Mouse (Mus musculus) liver, adult 2 months (tissue): Measurements from ENCODE around the gene Slc16a9. TPM values are rescaled to one million over a fixed set of nuclear protein-coding genes. Genes with fewer than 3 reads are reported as not detected.

Source experiments
- DNase-seq: peaks from one replicate; pipeline ENCODE4 v3.0.0-alpha.2; 2011; ENCODE audit warnings: low read depth, low spot score; ENCODE audit errors: extremely low read depth
- H3K27ac ChIP-seq: fragments of 200-500 bp; replicated peaks from 2 replicates; pipeline ENCODE4 v1.5.1; 2012; ENCODE audit warnings: low read depth, mild to moderate bottlenecking, control low read depth, inconsistent platforms, low read length; ENCODE audit not compliant: insufficient read depth
- H3K27me3 ChIP-seq: fragments of 200-500 bp; 2 replicates; pipeline ENCODE4 v1.6.1; 2012; ENCODE audit warnings: mild to moderate bottlenecking, moderate library complexity, low read length, inconsistent platforms; ENCODE audit not compliant: control insufficient read depth, insufficient read depth
- H3K36me3 ChIP-seq: fragments of 200-500 bp; 2 replicates; pipeline ENCODE4 v1.6.1; 2012; ENCODE audit warnings: low read length, inconsistent platforms; ENCODE audit not compliant: control insufficient read depth, insufficient read depth
- H3K4me1 ChIP-seq: fragments of 200-500 bp; 2 replicates; pipeline ENCODE4 v1.6.1; 2011; ENCODE audit warnings: low read length; ENCODE audit not compliant: control insufficient read depth, insufficient read depth
- H3K4me3 ChIP-seq: fragments of 200-500 bp; 2 replicates; pipeline ENCODE4 v1.5.1; 2011; ENCODE audit warnings: low read depth, mild to moderate bottlenecking, control low read depth, low read length, moderate library complexity; ENCODE audit not compliant: insufficient read depth
- H3K79me2 ChIP-seq: fragments of 200-500 bp; 2 replicates; pipeline ENCODE4 v1.6.1; 2012; ENCODE audit warnings: inconsistent platforms, mild to moderate bottlenecking, low read length, moderate library complexity; ENCODE audit not compliant: control insufficient read depth, insufficient read depth
- H3K9ac ChIP-seq: fragments of 200-500 bp; 2 replicates; pipeline ENCODE4 v1.6.1; 2012; ENCODE audit warnings: low read depth, mild to moderate bottlenecking, control low read depth, inconsistent platforms, low read length
- CTCF ChIP-seq: fragments of 200-500 bp; IDR thresholded peaks from 2 replicates; pipeline ENCODE4 v1.5.1; 2011; ENCODE audit warnings: low read depth, low read length, control low read depth
- POLR2A ChIP-seq: fragments of 200-500 bp; IDR thresholded peaks from 2 replicates; pipeline ENCODE4 v1.6.1; 2011; ENCODE audit warnings: low read length, control low read depth; ENCODE audit not compliant: insufficient read depth; ENCODE audit errors: extremely low read depth
- WGBS: fragments of 180-500 bp; shearing (Covaris S2); methylation state at CpG from one replicate; pipeline ENCODE4 v1.1.7; 2018; 5-methylcytosine and 5-hydroxymethylcytosine counted together
- polyA plus RNA-seq: library from polyadenylated mRNA; depleted of rRNA; stranded (reverse); fragments of >200 nt; gene quantifications from 2 replicates; pipeline ENCODE4 v1.2.3, GENCODE M21; 2012
- total RNA-seq: library from RNA; depleted of rRNA; stranded (reverse); fragments of >200 nt; gene quantifications from 2 replicates; pipeline ENCODE4 v1.2.3, GENCODE M21; 2014

The Slc16a9 gene
- total and polyA plus RNA-seq, 2 experiments: 1.7 to 2.4 TPM

GRCm38 (mm10) chr10:70299118-70299517 lies 54.2 kb downstream of the Slc16a9 start:
- H3K9ac ChIP-seq: no peak overlapping the region
- DNase-seq: no peak
- peaks cover 2% of the 10 kb centered on the region; the same call in 1 of the 2 replicates for H3K4me1 ChIP-seq
- TF ChIP-seq POLR2A (no peak), CTCF (no peak)
- H3K27me3 ChIP-seq: no peaks in the 10 kb centered on the region
- no peaks in the 10 kb centered on the region for H3K79me2 ChIP-seq
- H3K27ac ChIP-seq: no peak overlapping the region
- no peak overlapping the region for H3K4me3 ChIP-seq
- H3K36me3 ChIP-seq: no peaks in the 10 kb centered on the region
- WGBS: 70% methylated on average over 2 of the region's 2 CpGs

GRCm38 (mm10) chr10:70299653-70300052 lies 54.8 kb downstream of the Slc16a9 start:
- Histone ChIP-seq H3K9ac (no peak overlapping the region), H3K4me3 (no peak overlapping the region)
- 32% methylated on average over 5 of the region's 5 CpGs for WGBS

GRCm38 (mm10) chr10:70301190-70301589 lies 56.3 kb downstream of the Slc16a9 start:
- 48% methylated on average over 2 of the region's 2 CpGs for WGBS
- Histone ChIP-seq H3K4me3 (no peak overlapping the region), H3K9ac (no peak overlapping the region), H3K4me1 (peaks cover 2% of the 10 kb centered on the region; the same call in 1 of the 2 replicates), H3K36me3 (no peaks in the 10 kb centered on the region), H3K27me3 (no peaks in the 10 kb centered on the region), H3K79me2 (no peaks in the 10 kb centered on the region), H3K27ac (no peak overlapping the region)
- no peak for DNase-seq
- no peak for TF ChIP-seq POLR2A

More at GRCm38 (mm10) chr10:70299653-70300052, 54.8 kb downstream of the Slc16a9 start:
- Histone ChIP-seq H3K27me3 (no peaks in the 10 kb centered on the region), H3K36me3 (no peaks in the 10 kb centered on the region), H3K79me2 (no peaks in the 10 kb centered on the region), H3K4me1 (peaks cover 2% of the 10 kb centered on the region; the same call in 1 of the 2 replicates), H3K27ac (no peak overlapping the region)
- no peak for DNase-seq
- no peak for TF ChIP-seq POLR2A
- TF ChIP-seq CTCF: no peak

GRCm38 (mm10) chr10:70303203-70303602 lies 58.3 kb downstream of the Slc16a9 start:
- Histone ChIP-seq H3K4me3 (no peak overlapping the region), H3K27ac (no peak overlapping the region), H3K27me3 (no peaks in the 10 kb centered on the region), H3K36me3 (no peaks in the 10 kb centered on the region), H3K79me2 (no peaks in the 10 kb centered on the region), H3K4me1 (no peaks in the 10 kb centered on the region), H3K9ac (no peak overlapping the region)
- WGBS: 75% methylated on average over 6 of the region's 6 CpGs
- DNase-seq: no peak
- TF ChIP-seq CTCF: no peak
- no peak for TF ChIP-seq POLR2A

- no peaks in the 10 kb centered on the region for H3K36me3 ChIP-seq
- H3K4me1 ChIP-seq: no peaks in the 10 kb centered on the region
- H3K79me2 ChIP-seq: no peaks in the 10 kb centered on the region
- no peak overlapping the region for H3K9ac ChIP-seq
- WGBS: 82% methylated on average over 5 of the region's 5 CpGs
- no peak for DNase-seq
- no peaks in the 10 kb centered on the region for H3K27me3 ChIP-seq
- no peak overlapping the region for H3K4me3 ChIP-seq
- no peak overlapping the region for H3K27ac ChIP-seq
- TF ChIP-seq POLR2A: no peak
These were observed 60.8 kb downstream of the Slc16a9 start for GRCm38 (mm10) chr10:70305683-70306082.

- Histone ChIP-seq H3K4me1 (no peaks in the 10 kb centered on the region), H3K79me2 (no peaks in the 10 kb centered on the region), H3K4me3 (no peak overlapping the region), H3K27me3 (no peaks in the 10 kb centered on the region; the same call in 1 of the 2 replicates), H3K27ac (no peak overlapping the region), H3K9ac (no peak overlapping the region), H3K36me3 (no peaks in the 10 kb centered on the region)
- WGBS: 75% methylated on average over 8 of the region's 8 CpGs
- no peak for DNase-seq
- no peak for TF ChIP-seq CTCF
- TF ChIP-seq POLR2A: no peak
These were observed 64.5 kb downstream of the Slc16a9 start for GRCm38 (mm10) chr10:70309416-70309815.
